Mouse (Mus musculus): ENCODE results near the gene Ccdc89.

Gene Ccdc89

DNA sequence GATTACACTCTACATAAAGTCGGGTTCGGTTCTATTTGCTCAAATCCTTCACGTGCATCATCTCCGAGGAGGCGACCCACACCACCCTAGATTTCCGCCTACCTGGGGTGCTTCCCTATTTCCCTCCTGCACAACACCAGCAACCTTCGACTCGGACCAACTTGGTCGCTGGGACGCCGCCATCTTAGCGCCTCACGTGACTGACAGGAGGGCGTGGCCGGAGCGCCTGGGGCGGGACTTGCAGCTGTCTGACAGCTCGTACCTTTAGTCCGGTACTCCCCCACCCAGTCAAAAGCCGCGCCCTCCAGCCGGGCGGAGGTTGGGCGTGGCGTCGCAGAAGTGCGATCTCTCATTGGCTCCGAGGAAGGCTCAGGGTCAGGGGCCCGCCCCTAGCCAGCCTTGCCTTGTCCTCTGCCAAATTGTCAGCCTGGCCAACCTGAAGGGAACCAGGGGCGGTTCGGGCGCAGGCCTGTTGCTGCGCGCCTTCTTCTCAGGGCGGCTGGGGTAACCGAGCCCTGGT lies 49.5 kb downstream of the Ccdc89 start, which contains the start of gene Tmem126b:
Gene Tmem126b, minus strand, starts transcription at position 209 of the 520 bp plus-strand sequence.
- under 1% methylated on average over 36 of the region's 36 CpGs for WGBS

DNA sequence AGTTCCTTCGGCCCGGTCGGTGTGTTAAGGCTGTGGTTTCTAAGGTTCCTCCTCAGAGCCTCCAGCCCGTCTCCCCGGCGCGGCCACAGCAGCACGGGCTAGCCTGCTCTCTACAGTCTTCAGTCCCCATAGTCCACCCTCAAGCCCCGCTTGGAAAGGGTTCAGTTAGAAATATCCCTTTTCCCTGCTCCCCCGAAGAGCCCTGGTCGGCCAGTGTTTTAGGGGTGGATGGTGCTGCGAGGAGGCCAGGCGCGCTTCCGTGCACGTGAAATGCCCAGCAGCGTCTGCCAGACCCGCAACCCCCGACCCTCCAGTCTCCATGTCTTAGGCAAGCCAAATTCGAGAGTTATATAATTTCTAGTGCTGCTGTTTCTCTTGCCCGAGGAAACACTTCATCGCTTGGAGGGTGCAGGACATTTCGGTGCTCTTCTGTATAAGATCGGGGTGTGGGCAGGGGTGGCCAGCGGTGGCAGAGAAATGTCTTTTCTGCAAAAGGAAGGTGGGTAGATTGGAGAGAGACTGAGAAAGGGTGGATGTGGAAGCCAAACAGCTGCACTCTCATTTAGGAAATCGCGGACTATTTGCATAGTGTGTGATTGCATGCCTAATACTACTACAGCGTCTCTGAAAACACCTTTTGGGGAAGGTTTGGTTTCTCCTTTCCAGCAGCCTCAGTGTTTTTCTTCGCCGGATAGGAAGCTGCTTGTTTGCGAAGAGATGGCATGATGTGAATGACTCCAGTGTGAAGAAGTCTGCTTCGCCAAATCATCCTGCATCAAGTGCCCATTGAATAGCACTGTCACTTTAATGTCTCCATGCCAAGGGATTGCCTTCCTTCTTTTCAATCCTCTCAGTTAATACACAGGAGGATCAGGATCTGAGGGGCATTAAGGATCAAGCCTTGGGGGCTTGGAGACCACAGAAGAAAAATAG lies 50.2 kb downstream of the Ccdc89 start, which contains the start of gene Dlg2:
Gene Dlg2, plus strand, starts transcription at position 360 of the 933 bp plus-strand sequence.
- under 1% methylated on average over 32 of the region's 32 CpGs for WGBS
